Mouse (Mus musculus): ENCODE data around the gene Ccl26. TPM values are rescaled to one million over a fixed set of nuclear protein-coding genes. Genes with fewer than 3 reads are reported as not detected.
"Not testable (repeated sequence)": the region's sequence is repeated elsewhere in the genome, so short reads cannot be mapped to it uniquely, and the experiment has no call there.

Gene Ccl26
- polyA plus RNA-seq (2015; fragmentation: Nextera tagmentation; extraction: Ambion mirVana) = not detected in 2 replicates

DNA sequence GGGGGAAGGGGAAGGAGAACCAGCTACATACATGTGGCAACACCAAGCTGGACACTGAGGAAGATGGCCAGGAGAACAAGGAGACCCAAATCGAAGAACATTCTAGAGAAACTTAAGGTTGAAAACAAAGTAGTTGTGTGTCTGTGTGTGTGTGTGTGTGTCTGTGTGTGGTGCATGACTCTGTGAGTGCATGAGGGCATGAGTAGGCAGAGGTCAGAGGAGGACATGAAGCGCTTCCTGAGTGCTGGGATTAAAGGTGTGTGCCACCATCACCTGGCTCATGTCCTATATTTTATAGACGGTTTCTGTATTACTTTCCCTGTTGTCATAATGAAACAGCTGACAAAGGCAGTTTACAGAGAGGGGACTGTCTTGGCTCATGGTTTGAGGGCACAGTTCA lies at the start of gene Ccl26:
Ccl26 (minus strand) TSS at position 101 of the 400 bp plus-strand sequence.
- WGBS = 88% methylated on average over 3 of the region's 3 CpGs
- no peaks in the 10 kb centered on the region for H3K4me1 ChIP-seq (ENCODE audit: control insufficient read depth, insufficient read depth, low read depth, low read length)
- H3K9me3 ChIP-seq (ENCODE audit: control insufficient read depth, low read length) = no peaks in the 10 kb centered on the region
- no peaks in the 10 kb centered on the region for H3K27me3 ChIP-seq (replicated peaks; ENCODE audit: control insufficient read depth, insufficient read depth, low read length)
- H3K4me2 ChIP-seq (ENCODE audit: low read length) = no peak within 1 kb of the TSS
- no peak for ATAC-seq
- no peaks in the 10 kb centered on the region for H3K36me3 ChIP-seq (ENCODE audit: control insufficient read depth, insufficient read depth, low read length)
- no peak within 1 kb of the TSS for H3K9ac ChIP-seq (ENCODE audit: low read depth, low read length)
- no peak within 1 kb of the TSS for H3K27ac ChIP-seq (ENCODE audit: low read depth, low read length)
- H3K4me3 ChIP-seq (ENCODE audit: low read length) = no peak within 1 kb of the TSS

DNA sequence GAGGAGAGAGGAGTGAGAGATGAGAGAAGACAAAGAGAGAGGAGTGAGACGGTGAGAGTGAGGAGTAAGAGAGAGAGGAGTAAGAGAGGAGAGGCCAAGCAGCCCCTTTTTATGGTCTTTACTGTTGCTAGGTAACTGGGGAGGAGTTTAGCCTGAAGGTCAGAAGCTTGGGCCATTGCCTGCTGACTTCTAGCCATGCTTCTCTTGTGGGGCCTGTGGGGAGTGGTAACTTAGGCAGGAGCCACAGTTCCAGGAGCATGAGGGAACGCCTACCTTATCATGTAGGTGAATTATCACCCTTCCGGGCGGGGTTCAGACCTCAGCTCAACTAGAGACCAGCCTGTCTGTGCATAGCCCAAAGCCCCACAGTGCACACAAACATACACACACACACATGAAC lies 46.4 kb upstream of the Ccl26 start:
- Histone ChIP-seq H3K4me2 (ENCODE audit: low read length) (no peak overlapping the region), H3K9ac (ENCODE audit: low read depth, low read length) (no peak overlapping the region), H3K9me3 (ENCODE audit: control insufficient read depth, low read length) (no peaks in the 10 kb centered on the region), H3K27ac (ENCODE audit: low read depth, low read length) (no peak overlapping the region), H3K4me3 (ENCODE audit: low read length) (no peak overlapping the region), H3K36me3 (ENCODE audit: control insufficient read depth, insufficient read depth, low read length) (no peaks in the 10 kb centered on the region), H3K27me3 (replicated peaks; ENCODE audit: control insufficient read depth, insufficient read depth, low read length) (no peaks in the 10 kb centered on the region), H3K4me1 (ENCODE audit: control insufficient read depth, insufficient read depth, low read depth, low read length) (no peaks in the 10 kb centered on the region)
- 71% methylated on average over 4 of the region's 4 CpGs for WGBS
- no peak for ATAC-seq

DNA sequence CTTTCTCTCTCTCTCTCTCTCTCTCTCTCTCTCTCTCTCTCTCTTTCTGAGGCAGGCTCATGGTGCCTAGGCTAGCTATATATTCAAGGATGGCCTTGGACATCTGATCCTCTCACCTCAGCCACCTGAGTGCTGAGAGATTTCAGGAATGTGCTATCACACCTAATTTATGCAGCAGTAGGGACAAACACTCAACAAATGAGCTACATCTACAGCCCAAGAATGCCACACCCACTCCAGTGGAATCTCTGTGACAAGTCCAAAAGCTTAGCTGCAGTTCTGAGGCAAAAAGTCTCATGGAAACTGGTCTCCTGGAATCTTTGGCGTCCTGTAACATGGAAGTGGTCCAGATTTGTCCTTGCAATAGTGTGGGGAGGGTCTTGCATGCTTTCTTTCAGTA lies 44.2 kb upstream of the Ccl26 start:
- Histone ChIP-seq H3K4me2 (ENCODE audit: low read length) (no peak overlapping the region), H3K9me3 (ENCODE audit: control insufficient read depth, low read length) (peaks cover 3% of the 10 kb centered on the region; the same call in 1 of the 2 replicates), H3K36me3 (ENCODE audit: control insufficient read depth, insufficient read depth, low read length) (no peaks in the 10 kb centered on the region), H3K27ac (ENCODE audit: low read depth, low read length) (no peak overlapping the region), H3K4me3 (ENCODE audit: low read length) (no peak overlapping the region), H3K27me3 (replicated peaks; ENCODE audit: control insufficient read depth, insufficient read depth, low read length) (no peaks in the 10 kb centered on the region), H3K9ac (ENCODE audit: low read depth, low read length) (no peak overlapping the region), H3K4me1 (ENCODE audit: control insufficient read depth, insufficient read depth, low read depth, low read length) (no peaks in the 10 kb centered on the region)
- 56% methylated on average over 1 of the region's 1 CpGs for WGBS
- no peak for ATAC-seq

DNA sequence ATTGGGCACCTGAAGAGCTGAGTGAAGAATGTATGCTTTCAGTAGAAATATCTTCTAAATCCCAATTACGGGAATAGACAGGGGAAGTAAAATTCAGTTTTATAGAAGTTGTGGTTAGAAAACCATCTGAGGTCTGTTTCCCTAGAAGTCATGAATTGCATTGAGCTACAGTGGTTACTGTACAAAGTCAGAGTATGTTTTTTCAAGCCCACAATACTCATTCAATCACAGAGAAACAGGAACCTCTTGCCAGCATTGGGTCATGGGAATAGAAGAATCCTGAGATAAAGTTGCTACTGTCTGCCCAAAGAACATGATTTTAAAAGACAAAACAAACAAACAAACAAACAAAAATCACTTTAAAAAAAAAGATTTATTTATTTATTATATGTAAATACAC lies 43.3 kb upstream of the Ccl26 start:
- ATAC-seq; H3K4me2 ChIP-seq (ENCODE audit: low read length); H3K9ac ChIP-seq (ENCODE audit: low read depth, low read length); H3K36me3 ChIP-seq (ENCODE audit: control insufficient read depth, insufficient read depth, low read length); H3K9me3 ChIP-seq (ENCODE audit: control insufficient read depth, low read length); H3K4me3 ChIP-seq (ENCODE audit: low read length); H3K27me3 ChIP-seq (replicated peaks; ENCODE audit: control insufficient read depth, insufficient read depth, low read length); H3K27ac ChIP-seq (ENCODE audit: low read depth, low read length); H3K4me1 ChIP-seq (ENCODE audit: control insufficient read depth, insufficient read depth, low read depth, low read length): not testable (repeated sequence)
- no CpG with 5 or more reads among the region's 1 CpGs for WGBS

DNA sequence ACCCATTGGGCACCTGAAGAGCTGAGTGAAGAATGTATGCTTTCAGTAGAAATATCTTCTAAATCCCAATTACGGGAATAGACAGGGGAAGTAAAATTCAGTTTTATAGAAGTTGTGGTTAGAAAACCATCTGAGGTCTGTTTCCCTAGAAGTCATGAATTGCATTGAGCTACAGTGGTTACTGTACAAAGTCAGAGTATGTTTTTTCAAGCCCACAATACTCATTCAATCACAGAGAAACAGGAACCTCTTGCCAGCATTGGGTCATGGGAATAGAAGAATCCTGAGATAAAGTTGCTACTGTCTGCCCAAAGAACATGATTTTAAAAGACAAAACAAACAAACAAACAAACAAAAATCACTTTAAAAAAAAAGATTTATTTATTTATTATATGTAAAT lies 41.3 kb upstream of the Ccl26 start:
- H3K4me1 ChIP-seq (ENCODE audit: control insufficient read depth, insufficient read depth, low read depth, low read length); H3K4me2 ChIP-seq (ENCODE audit: low read length); H3K4me3 ChIP-seq (ENCODE audit: low read length); H3K9me3 ChIP-seq (ENCODE audit: control insufficient read depth, low read length); H3K27ac ChIP-seq (ENCODE audit: low read depth, low read length); H3K27me3 ChIP-seq (replicated peaks; ENCODE audit: control insufficient read depth, insufficient read depth, low read length); ATAC-seq; H3K9ac ChIP-seq (ENCODE audit: low read depth, low read length); H3K36me3 ChIP-seq (ENCODE audit: control insufficient read depth, insufficient read depth, low read length): not testable (repeated sequence)
- no CpG with 5 or more reads among the region's 1 CpGs for WGBS

DNA sequence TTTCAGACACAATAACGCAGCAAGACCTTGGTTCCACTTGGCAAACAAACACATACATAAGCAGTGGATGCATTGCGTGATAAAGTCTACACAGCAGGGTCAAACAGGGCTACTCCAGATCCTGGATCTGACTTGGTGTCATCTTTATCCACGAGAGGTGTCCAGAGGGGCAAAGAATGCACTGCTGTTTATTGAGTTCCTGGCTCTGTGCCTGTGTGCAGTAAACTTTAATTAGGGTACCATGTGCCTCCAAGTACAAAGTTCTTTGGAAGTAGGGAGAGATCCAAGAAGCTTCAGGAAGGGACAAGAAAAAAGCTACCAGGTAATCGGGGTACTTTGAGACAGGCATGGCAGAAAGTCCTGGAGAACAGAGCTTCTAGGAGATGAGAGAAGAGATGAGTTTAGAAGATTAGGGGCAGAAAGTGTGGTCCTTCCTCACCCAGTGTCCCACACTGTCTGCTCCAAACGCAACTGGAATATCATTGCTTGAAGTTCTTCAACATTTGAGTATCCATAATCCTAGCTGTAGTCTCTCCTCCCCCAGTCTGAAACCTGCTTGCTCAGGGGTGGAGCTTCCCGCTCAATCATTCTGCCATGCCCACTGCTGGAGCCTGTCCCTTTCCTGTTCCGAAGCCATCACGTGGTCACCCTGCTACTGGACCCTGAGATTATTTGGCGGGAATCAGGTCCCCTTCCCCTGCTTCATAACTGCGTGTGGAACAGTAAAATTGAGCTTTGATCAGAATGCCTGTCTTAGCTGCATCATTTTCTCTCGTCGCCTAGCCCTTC lies 26.8 kb upstream of the Ccl26 start:
- H3K27me3 ChIP-seq (replicated peaks; ENCODE audit: control insufficient read depth, insufficient read depth, low read length) = no peaks in the 10 kb centered on the region
- WGBS = 84% methylated on average over 12 of the region's 12 CpGs
- no peaks in the 10 kb centered on the region for H3K36me3 ChIP-seq (ENCODE audit: control insufficient read depth, insufficient read depth, low read length)
- H3K4me3 ChIP-seq (ENCODE audit: low read length) = no peak overlapping the region
- H3K4me1 ChIP-seq (ENCODE audit: control insufficient read depth, insufficient read depth, low read depth, low read length) = no peaks in the 10 kb centered on the region
- no peak overlapping the region for H3K27ac ChIP-seq (ENCODE audit: low read depth, low read length)
- peaks cover 2% of the 10 kb centered on the region; the same call in 1 of the 2 replicates for H3K9me3 ChIP-seq (ENCODE audit: control insufficient read depth, low read length)
- H3K9ac ChIP-seq (ENCODE audit: low read depth, low read length) = no peak overlapping the region
- H3K4me2 ChIP-seq (ENCODE audit: low read length) = no peak overlapping the region
- no peak for ATAC-seq

DNA sequence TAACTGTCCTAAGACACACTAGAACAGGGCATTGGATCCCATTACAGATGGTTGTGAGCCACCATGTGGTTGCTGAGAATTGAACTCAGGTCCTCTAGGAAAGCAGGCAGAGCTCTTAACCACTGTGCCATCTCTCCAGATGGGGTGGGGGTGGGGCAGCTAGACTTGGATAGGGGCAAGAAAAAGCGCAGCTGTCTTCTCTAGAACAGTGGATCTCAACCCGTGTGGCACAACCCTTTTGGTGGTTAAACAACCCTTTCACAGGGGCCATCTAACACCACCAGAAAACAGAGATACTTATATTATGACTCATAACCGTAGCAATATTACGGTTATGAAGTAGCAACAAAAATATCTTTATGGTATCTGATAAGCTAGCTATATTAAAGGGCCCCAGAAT lies 24.4 kb upstream of the Ccl26 start:
- no peak for ATAC-seq
- Histone ChIP-seq H3K4me1 (ENCODE audit: control insufficient read depth, insufficient read depth, low read depth, low read length) (no peaks in the 10 kb centered on the region), H3K27me3 (replicated peaks; ENCODE audit: control insufficient read depth, insufficient read depth, low read length) (no peaks in the 10 kb centered on the region), H3K27ac (ENCODE audit: low read depth, low read length) (no peak overlapping the region), H3K4me3 (ENCODE audit: low read length) (no peak overlapping the region), H3K4me2 (ENCODE audit: low read length) (no peak overlapping the region), H3K36me3 (ENCODE audit: control insufficient read depth, insufficient read depth, low read length) (no peaks in the 10 kb centered on the region), H3K9ac (ENCODE audit: low read depth, low read length) (no peak overlapping the region), H3K9me3 (ENCODE audit: control insufficient read depth, low read length) (peaks cover 2% of the 10 kb centered on the region; the same call in 1 of the 2 replicates)
- WGBS = 90% methylated on average over 4 of the region's 4 CpGs

DNA sequence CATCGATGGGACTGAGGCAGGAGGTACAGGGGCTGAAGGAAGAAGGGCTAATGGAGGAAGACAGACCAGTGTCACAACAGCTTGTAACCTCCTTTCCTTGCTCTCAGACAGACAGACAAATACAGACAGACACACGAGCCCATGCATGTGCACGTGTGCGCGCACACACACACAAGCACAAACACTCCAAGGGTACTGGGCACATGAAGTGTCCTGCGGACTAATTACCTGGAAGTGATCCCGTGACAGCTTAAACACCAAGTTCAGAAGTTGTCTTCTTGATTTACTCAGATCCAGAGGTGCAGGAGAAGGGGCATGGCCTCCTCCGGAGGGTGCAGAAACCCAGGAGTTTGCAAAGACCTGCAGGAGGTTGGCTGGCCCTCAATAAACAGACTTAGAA lies 22.3 kb upstream of the Ccl26 start:
- Histone ChIP-seq H3K4me2 (ENCODE audit: low read length) (no peak overlapping the region), H3K36me3 (ENCODE audit: control insufficient read depth, insufficient read depth, low read length) (no peaks in the 10 kb centered on the region), H3K27ac (ENCODE audit: low read depth, low read length) (no peak overlapping the region), H3K4me1 (ENCODE audit: control insufficient read depth, insufficient read depth, low read depth, low read length) (no peaks in the 10 kb centered on the region), H3K27me3 (replicated peaks; ENCODE audit: control insufficient read depth, insufficient read depth, low read length) (no peaks in the 10 kb centered on the region), H3K4me3 (ENCODE audit: low read length) (no peak overlapping the region), H3K9me3 (ENCODE audit: control insufficient read depth, low read length) (no peaks in the 10 kb centered on the region), H3K9ac (ENCODE audit: low read depth, low read length) (no peak overlapping the region)
- WGBS = 95% methylated on average over 8 of the region's 8 CpGs
- ATAC-seq = no peak

DNA sequence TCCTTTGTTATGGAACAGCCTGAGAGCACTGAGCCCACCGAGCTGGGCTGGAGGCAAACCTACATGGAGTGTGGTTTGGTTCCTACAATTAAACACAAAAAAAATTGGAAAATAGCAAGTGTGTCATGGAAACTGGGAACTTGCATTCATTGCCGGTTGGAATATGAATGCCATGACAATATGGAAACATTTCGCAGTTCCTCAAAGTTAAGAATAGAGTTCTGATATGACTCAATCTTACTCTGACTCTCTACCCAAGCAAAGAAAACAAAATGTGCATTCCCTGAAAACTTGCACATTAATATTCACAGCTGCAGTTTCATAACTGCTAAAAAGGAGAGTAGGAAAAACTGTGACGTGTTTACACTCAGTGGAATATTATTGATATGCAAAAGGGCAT lies 19.0 kb upstream of the Ccl26 start:
- WGBS = 86% methylated on average over 4 of the region's 4 CpGs
- H3K4me1 ChIP-seq (ENCODE audit: control insufficient read depth, insufficient read depth, low read depth, low read length) = no peaks in the 10 kb centered on the region
- H3K27me3 ChIP-seq (replicated peaks; ENCODE audit: control insufficient read depth, insufficient read depth, low read length) = no peaks in the 10 kb centered on the region
- no peaks in the 10 kb centered on the region for H3K9me3 ChIP-seq (ENCODE audit: control insufficient read depth, low read length)
- H3K4me3 ChIP-seq (ENCODE audit: low read length) = no peak overlapping the region
- no peak overlapping the region for H3K27ac ChIP-seq (ENCODE audit: low read depth, low read length)
- H3K36me3 ChIP-seq (ENCODE audit: control insufficient read depth, insufficient read depth, low read length) = no peaks in the 10 kb centered on the region
- no peak overlapping the region for H3K4me2 ChIP-seq (ENCODE audit: low read length)
- no peak overlapping the region for H3K9ac ChIP-seq (ENCODE audit: low read depth, low read length)
- ATAC-seq = no peak

All from hindbrain, embryonic 16.5 days (tissue).